In genomic region chr15:92231386-92231785, GRCm38 (mm10) we compare ENCODE assay signal across 8 mouse cellular contexts.
A peak's percentile ranks its signal among the peaks of the same experiment; 100 is the strongest.
DNase-seq lines count a peak whose midpoint lies in the region; ATAC-seq and TF ChIP-seq lines count a peak whose summit lies in the region.

No protein-coding gene starts in this region.

- H3K36me3 ChIP-seq in limb, embryonic 11.5 days (ENCODE audit: control insufficient read depth, insufficient read depth, low read length) = no peaks in the 10 kb centered on the region
- H3K36me3 ChIP-seq in limb, embryonic 10.5 days = no peaks in the 10 kb centered on the region
- no peaks in the 10 kb centered on the region for H3K36me3 ChIP-seq in limb, embryonic 14.5 days (ENCODE audit: control insufficient read depth, insufficient read depth, low read length)

- no peaks in the 10 kb centered on the region for H3K27me3 ChIP-seq in limb, embryonic 11.5 days (ENCODE audit: control insufficient read depth, insufficient read depth, low read length)
- no peaks in the 10 kb centered on the region for H3K27me3 ChIP-seq in limb, embryonic 10.5 days (ENCODE audit: low read depth, poor library complexity, severe bottlenecking)
- no peaks in the 10 kb centered on the region for H3K27me3 ChIP-seq in limb, embryonic 14.5 days (ENCODE audit: control insufficient read depth, insufficient read depth, low read length)

- no peaks in the 10 kb centered on the region for H3K4me1 ChIP-seq in limb, embryonic 11.5 days (ENCODE audit: control insufficient read depth, insufficient read depth, low read length)
- peaks cover 7% of the 10 kb centered on the region; the same call in 1 of the 2 replicates for H3K4me1 ChIP-seq in limb, embryonic 10.5 days
- H3K4me1 ChIP-seq in limb, embryonic 14.5 days (ENCODE audit: control insufficient read depth, insufficient read depth, low read length) = no peaks in the 10 kb centered on the region

- no peak for TF ChIP-seq POLR2A in limb, embryonic 14.5 days (IDR thresholded peaks at IDR 0.05; ENCODE audit: borderline replicate concordance, extremely low read depth, insufficient read depth, insufficient read length)

- no peak overlapping the region for H3K4me3 ChIP-seq in limb, embryonic 11.5 days (ENCODE audit: low read depth, low read length)
- no peak overlapping the region for H3K4me3 ChIP-seq in limb, embryonic 10.5 days
- no peak overlapping the region for H3K4me3 ChIP-seq in limb, embryonic 14.5 days (replicated peaks; ENCODE audit: low read length)

- no peak overlapping the region for H3K9ac ChIP-seq in limb, embryonic 11.5 days (ENCODE audit: low read length)
- H3K9ac ChIP-seq in limb, embryonic 14.5 days (ENCODE audit: low read depth, low read length, severe bottlenecking) = no peak overlapping the region

- 0 out of 2 replicates have a peak, but pooled peaks have one; percentile 54 for ATAC-seq in limb, embryonic 11.5 days (ENCODE audit: insufficient number of reproducible peaks, low FRiP score, low TSS enrichment, low read depth)
- no peak for ATAC-seq in limb, embryonic 14.5 days (ENCODE audit: low FRiP score, low read depth)

- no peak overlapping the region for H3K27ac ChIP-seq in limb, embryonic 11.5 days (replicated peaks; ENCODE audit: low read depth, low read length)
- H3K27ac ChIP-seq in limb, embryonic 10.5 days = no peak overlapping the region
- no peak overlapping the region for H3K27ac ChIP-seq in limb, embryonic 14.5 days (replicated peaks; ENCODE audit: low read depth, low read length)

- DNase-seq in cerebellum, adult 8-10 months = peak; percentile 28
- DNase-seq in cerebellum, adult 9-11 months = no peak
- DNase-seq in limb, embryonic 11.5 days (ENCODE audit: low spot score) = no peak
- DNase-seq in limb, embryonic 10.5 days (ENCODE audit: low spot score) = no peak
- DNase-seq in brain, adult 2 months (ENCODE audit: low read depth, low spot score) = peak; percentile 71
- DNase-seq in limb, embryonic 14.5 days (ENCODE audit: low spot score) = peak; percentile 45
- DNase-seq in spleen, adult 18-20 months = no peak
- no peak for DNase-seq in neural tube, embryonic 10.5 days (ENCODE audit: extremely low spot score, low spot score)

- 23% methylated on average over 7 of the region's 7 CpGs for WGBS in limb, embryonic 11.5 days
- 20% methylated on average over 7 of the region's 7 CpGs for WGBS in limb, embryonic 10.5 days
- WGBS in limb, embryonic 14.5 days = 19% methylated on average over 7 of the region's 7 CpGs

- H3K4me2 ChIP-seq in limb, embryonic 11.5 days (ENCODE audit: low read depth, severe bottlenecking) = no peak overlapping the region
- H3K4me2 ChIP-seq in limb, embryonic 14.5 days (replicated peaks; ENCODE audit: low read depth, low read length, severe bottlenecking) = no peak overlapping the region

- H3K9me3 ChIP-seq in limb, embryonic 11.5 days (ENCODE audit: control insufficient read depth, low read length) = no peaks in the 10 kb centered on the region
- no peaks in the 10 kb centered on the region for H3K9me3 ChIP-seq in limb, embryonic 10.5 days (replicated peaks)
- no peaks in the 10 kb centered on the region for H3K9me3 ChIP-seq in limb, embryonic 14.5 days (ENCODE audit: control insufficient read depth, low read length)

Comparison
In these comparisons a context has a peak if more than half of its experiments do, and no peak if none do; other contexts are left out.
1. DNase-seq: peak in cerebellum, adult 8-10 months (single experiment), brain, adult 2 months (single experiment) and limb, embryonic 14.5 days (single experiment); none in cerebellum, adult 9-11 months (single experiment), limb, embryonic 11.5 days (single experiment), limb, embryonic 10.5 days (single experiment), spleen, adult 18-20 months (0 of 2) and neural tube, embryonic 10.5 days (single experiment).